Mouse (Mus musculus) stomach, embryonic 14.5 days (tissue): ENCODE results near the gene Klf13. TPM values are rescaled to one million over a fixed set of nuclear protein-coding genes. Genes with fewer than 3 reads are reported as not detected.
A peak's percentile ranks its signal among the peaks of the same experiment; 100 is the strongest.

ENCODE experiments used
- ATAC-seq: fragments of 200-750 bp; cut with Nextera tagmentation; 2 replicates; pipeline ENCODE4 v1.8.0; 2017; ENCODE audit warnings: low read depth, moderate TSS enrichment; ENCODE audit not compliant: insufficient number of reproducible peaks, insufficient read depth, low FRiP score
- H3K27ac ChIP-seq: fragments of 300-500 bp; sonication (generic); 2 replicates; pipeline ENCODE4 v1.5.1; 2014; ENCODE audit warnings: mild to moderate bottlenecking, low read length, moderate library complexity, mixed read lengths
- H3K27me3 ChIP-seq: fragments of 300-500 bp; sonication (generic); 2 replicates; pipeline ENCODE4 v1.6.1; 2014; ENCODE audit warnings: low read length, control low read depth, mixed read lengths; ENCODE audit not compliant: control insufficient read depth, insufficient read depth
- H3K36me3 ChIP-seq: fragments of 300-500 bp; sonication (generic); 2 replicates; pipeline ENCODE4 v1.6.1; 2014; ENCODE audit warnings: mild to moderate bottlenecking, control low read depth, low read length, moderate library complexity, mixed read lengths; ENCODE audit not compliant: control insufficient read depth, insufficient read depth
- H3K4me1 ChIP-seq: fragments of 300-500 bp; sonication (generic); 2 replicates; pipeline ENCODE4 v1.6.1; 2014; ENCODE audit warnings: low read length, control low read depth, mixed read lengths; ENCODE audit not compliant: control insufficient read depth, insufficient read depth
- H3K4me2 ChIP-seq: fragments of 300-500 bp; sonication (generic); replicated peaks from 2 replicates; pipeline ENCODE4 v1.6.1; 2014; ENCODE audit warnings: low read depth, low read length, control low read depth
- H3K4me3 ChIP-seq: fragments of 300-500 bp; sonication (generic); 2 replicates; pipeline ENCODE4 v1.5.1; 2014; ENCODE audit warnings: low read depth, low read length, control low read depth
- H3K9ac ChIP-seq: fragments of 300-500 bp; sonication (generic); replicated peaks from 2 replicates; pipeline ENCODE4 v1.6.1; 2014; ENCODE audit warnings: low read depth, mild to moderate bottlenecking, control low read depth, low read length, moderate library complexity, mixed read lengths
- H3K9me3 ChIP-seq: fragments of 300-500 bp; sonication (generic); 2 replicates; pipeline ENCODE4 v1.6.1; 2016; ENCODE audit warnings: low read depth, low read length, control low read depth; ENCODE audit not compliant: control insufficient read depth
- WGBS: fragments of 180-500 bp; shearing (Covaris S2); extraction: QIAGEN DNeasy Blood & Tissue Kit; methylation state at CpG from one replicate; pipeline ENCODE4 v1.1.7; 2014; 5-methylcytosine and 5-hydroxymethylcytosine counted together
- polyA plus RNA-seq: library from polyadenylated mRNA; unstranded; fragments of >200 nt; fragmentation: Nextera tagmentation; extraction: Ambion mirVana; gene quantifications from 2 replicates; pipeline ENCODE4 v1.2.1, GENCODE M21; 2014

Gene Klf13
- polyA plus RNA-seq, 1 experiment from 2014 or later: 35.5 TPM

DNA sequence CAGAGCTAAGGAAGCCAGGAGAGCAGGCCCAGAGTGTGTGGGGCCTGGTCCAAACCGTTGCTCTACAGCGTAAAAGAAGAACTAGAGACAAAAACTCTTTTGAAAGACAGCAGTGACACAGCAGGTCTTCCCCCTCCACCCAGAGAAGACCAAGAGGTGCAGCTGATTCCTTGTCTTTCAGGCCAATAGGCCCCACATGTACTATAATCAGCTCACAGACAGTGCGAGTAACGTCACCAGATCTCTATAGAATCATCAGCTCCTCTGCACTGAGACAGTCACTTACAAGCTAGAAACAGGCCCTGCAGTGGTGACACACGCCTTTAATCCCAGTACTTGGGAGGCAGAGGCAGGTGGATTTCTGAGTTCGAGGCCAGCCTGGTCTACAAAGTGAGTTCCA, 4.8 kb downstream of the Klf13 start:
- Histone ChIP-seq H3K9me3 (no peaks in the 10 kb centered on the region), H3K4me1 (peaks cover 9% of the 10 kb centered on the region), H3K27me3 (no peaks in the 10 kb centered on the region), H3K4me2 (no peak overlapping the region), H3K4me3 (no peak overlapping the region), H3K36me3 (no peaks in the 10 kb centered on the region), H3K27ac (no peak overlapping the region), H3K9ac (no peak overlapping the region)
- ATAC-seq: no peak
- WGBS: 85% methylated on average over 6 of the region's 6 CpGs

DNA sequence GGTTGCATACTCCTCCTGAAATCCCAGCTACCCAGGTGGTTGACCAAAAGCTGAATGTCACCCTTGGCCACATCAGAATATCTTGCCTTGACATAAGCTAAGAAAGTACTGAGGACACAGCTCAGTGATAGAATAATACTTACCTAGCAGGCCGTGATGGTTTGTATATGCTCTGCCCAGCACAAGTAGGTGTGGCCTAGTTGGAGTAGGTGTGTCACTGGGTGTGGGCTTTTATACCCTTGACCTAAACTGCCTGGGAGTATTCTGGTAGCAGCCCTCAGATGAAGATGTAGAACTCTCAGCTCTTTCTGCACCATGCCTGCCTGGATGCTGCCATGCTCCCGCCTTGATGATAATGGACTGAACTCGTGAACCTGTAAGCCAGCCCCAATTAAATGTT, 6.3 kb downstream of the Klf13 start:
- no peak overlapping the region for H3K4me3 ChIP-seq
- H3K4me2 ChIP-seq: no peak overlapping the region
- H3K27me3 ChIP-seq: no peaks in the 10 kb centered on the region
- no peaks in the 10 kb centered on the region for H3K36me3 ChIP-seq
- no peak for ATAC-seq
- peaks cover 9% of the 10 kb centered on the region for H3K4me1 ChIP-seq
- H3K9ac ChIP-seq: no peak overlapping the region
- H3K9me3 ChIP-seq: no peaks in the 10 kb centered on the region
- WGBS: 86% methylated on average over 3 of the region's 3 CpGs
- H3K27ac ChIP-seq: no peak overlapping the region

DNA sequence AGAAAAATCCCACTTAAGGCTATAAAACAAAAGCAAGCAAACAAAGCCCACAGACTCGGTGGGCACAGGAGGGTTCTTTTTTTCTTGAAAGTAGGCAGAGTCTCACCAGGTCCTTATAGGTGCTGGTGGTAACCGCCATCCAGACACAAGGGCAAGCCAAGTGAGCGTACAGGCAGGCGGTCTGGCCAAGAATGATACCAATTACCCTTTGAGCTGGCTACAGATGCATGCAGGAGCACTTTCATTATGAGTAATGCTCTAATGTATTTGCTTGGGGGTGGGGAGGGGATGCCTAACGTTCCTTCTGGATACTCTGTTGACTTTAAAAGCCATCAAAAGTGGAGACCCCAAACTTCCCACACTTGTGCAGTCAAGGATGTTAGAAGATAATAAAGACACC, 7.9 kb downstream of the Klf13 start:
- no peak overlapping the region for H3K9ac ChIP-seq
- no peaks in the 10 kb centered on the region for H3K36me3 ChIP-seq
- H3K4me3 ChIP-seq: no peak overlapping the region
- peaks cover 11% of the 10 kb centered on the region for H3K4me1 ChIP-seq
- H3K27ac ChIP-seq: no peak overlapping the region
- no peaks in the 10 kb centered on the region for H3K27me3 ChIP-seq
- H3K4me2 ChIP-seq: no peak overlapping the region
- no peaks in the 10 kb centered on the region for H3K9me3 ChIP-seq
- WGBS: 78% methylated on average over 5 of the region's 5 CpGs
- ATAC-seq: no peak

DNA sequence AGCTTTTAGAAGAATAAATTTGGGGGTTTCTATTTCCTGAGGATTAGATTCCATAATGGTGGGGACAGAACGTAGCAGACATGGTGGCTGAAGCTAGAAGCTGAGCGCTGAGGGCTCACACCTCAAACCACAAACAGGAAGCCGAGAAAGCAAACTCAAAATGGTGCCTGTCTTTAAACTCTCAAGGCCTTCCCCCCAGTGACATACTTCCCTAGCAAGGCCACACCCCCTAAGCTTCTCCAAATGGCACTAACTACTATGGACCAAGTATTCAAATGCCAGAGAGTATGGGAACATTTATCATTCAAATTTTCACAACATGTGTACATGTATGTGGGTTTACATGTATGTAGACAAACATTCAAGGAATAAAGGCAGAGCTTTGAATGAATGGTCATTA, 8.6 kb downstream of the Klf13 start:
- no peaks in the 10 kb centered on the region for H3K9me3 ChIP-seq
- no peak overlapping the region for H3K4me2 ChIP-seq
- H3K27ac ChIP-seq: no peak overlapping the region
- H3K36me3 ChIP-seq: no peaks in the 10 kb centered on the region
- WGBS: 90% methylated on average over 3 of the region's 3 CpGs
- H3K27me3 ChIP-seq: no peaks in the 10 kb centered on the region
- H3K4me3 ChIP-seq: no peak overlapping the region
- no peak overlapping the region for H3K9ac ChIP-seq
- H3K4me1 ChIP-seq: peaks cover 11% of the 10 kb centered on the region
- no peak for ATAC-seq

DNA sequence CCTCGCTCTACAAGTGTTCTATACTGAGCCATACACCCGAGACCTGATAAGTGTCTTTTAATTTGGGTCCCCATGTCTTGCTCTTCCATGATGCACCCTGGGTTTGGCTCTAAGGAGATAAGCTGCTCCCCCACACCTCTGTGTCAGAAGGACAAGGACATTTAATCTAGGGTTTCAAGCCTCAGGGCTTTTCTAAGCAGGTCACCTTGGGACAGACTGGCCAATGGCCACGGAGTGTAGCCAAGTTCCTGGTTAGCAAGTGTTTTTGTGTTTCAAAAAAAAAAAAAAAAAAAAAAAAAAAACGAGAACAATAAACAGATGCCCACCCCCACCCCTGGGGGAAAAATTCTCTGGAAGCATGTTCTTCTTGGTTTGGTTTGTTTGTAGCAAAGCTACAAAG, 9.6 kb downstream of the Klf13 start:
- WGBS: 89% methylated on average over 3 of the region's 4 CpGs
- Histone ChIP-seq H3K36me3 (no peaks in the 10 kb centered on the region), H3K27me3 (no peaks in the 10 kb centered on the region), H3K4me1 (peaks cover 21% of the 10 kb centered on the region), H3K9me3 (no peaks in the 10 kb centered on the region), H3K4me2 (no peak overlapping the region), H3K9ac (no peak overlapping the region), H3K27ac (no peak overlapping the region), H3K4me3 (no peak overlapping the region)
- ATAC-seq: no peak

DNA sequence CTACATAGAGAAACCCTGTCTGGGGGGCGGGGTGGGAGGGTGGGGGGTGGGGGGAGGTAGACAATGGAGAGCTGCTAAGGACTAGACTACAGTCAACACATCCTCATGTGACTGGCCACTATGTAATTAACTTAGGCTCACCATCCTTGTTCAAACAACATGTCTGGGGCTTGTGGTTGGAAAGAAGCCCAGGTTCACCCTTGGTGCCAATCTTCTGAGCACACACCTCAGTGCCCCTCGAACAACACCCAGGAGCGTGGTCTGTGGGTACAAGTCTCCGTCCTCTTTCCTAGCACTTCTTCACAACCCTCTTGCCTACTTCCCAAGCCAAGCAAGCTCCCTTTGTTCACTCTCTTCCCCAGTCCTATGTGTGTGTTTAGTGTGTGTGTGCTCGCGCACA, 11.6 kb downstream of the Klf13 start:
- H3K9me3 ChIP-seq: no peaks in the 10 kb centered on the region
- H3K4me3 ChIP-seq: no peak overlapping the region
- H3K9ac ChIP-seq: no peak overlapping the region
- H3K27ac ChIP-seq: no peak overlapping the region
- no peaks in the 10 kb centered on the region for H3K36me3 ChIP-seq
- no peak for ATAC-seq
- H3K27me3 ChIP-seq: no peaks in the 10 kb centered on the region
- H3K4me1 ChIP-seq: peaks cover 26% of the 10 kb centered on the region
- WGBS: 97% methylated on average over 6 of the region's 6 CpGs
- no peak overlapping the region for H3K4me2 ChIP-seq

DNA sequence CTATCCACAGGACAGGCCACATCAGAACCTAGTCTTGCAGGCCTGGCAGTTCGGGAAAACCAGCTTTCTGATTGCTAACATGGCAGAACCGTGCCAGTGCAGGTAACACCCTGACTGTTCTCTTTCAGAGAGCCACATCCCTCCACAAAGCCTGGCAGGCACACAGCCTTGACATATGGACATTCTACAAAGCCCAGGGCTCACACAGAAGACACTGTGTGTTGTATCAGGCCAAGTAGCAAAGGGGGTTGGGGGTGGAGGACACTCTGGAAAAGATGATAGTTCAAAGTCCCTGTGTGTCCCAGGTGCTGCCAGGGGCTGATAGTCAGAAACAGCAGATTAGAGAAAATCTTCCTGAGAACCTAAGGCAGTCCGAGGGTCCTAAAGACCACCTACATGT, 12.2 kb downstream of the Klf13 start:
- no peaks in the 10 kb centered on the region for H3K27me3 ChIP-seq
- no peak overlapping the region for H3K4me2 ChIP-seq
- peaks cover 26% of the 10 kb centered on the region for H3K4me1 ChIP-seq
- H3K27ac ChIP-seq: no peak overlapping the region
- no peak overlapping the region for H3K9ac ChIP-seq
- no peaks in the 10 kb centered on the region for H3K9me3 ChIP-seq
- no peak overlapping the region for H3K4me3 ChIP-seq
- 80% methylated on average over 3 of the region's 3 CpGs for WGBS
- no peak for ATAC-seq
- H3K36me3 ChIP-seq: no peaks in the 10 kb centered on the region

DNA sequence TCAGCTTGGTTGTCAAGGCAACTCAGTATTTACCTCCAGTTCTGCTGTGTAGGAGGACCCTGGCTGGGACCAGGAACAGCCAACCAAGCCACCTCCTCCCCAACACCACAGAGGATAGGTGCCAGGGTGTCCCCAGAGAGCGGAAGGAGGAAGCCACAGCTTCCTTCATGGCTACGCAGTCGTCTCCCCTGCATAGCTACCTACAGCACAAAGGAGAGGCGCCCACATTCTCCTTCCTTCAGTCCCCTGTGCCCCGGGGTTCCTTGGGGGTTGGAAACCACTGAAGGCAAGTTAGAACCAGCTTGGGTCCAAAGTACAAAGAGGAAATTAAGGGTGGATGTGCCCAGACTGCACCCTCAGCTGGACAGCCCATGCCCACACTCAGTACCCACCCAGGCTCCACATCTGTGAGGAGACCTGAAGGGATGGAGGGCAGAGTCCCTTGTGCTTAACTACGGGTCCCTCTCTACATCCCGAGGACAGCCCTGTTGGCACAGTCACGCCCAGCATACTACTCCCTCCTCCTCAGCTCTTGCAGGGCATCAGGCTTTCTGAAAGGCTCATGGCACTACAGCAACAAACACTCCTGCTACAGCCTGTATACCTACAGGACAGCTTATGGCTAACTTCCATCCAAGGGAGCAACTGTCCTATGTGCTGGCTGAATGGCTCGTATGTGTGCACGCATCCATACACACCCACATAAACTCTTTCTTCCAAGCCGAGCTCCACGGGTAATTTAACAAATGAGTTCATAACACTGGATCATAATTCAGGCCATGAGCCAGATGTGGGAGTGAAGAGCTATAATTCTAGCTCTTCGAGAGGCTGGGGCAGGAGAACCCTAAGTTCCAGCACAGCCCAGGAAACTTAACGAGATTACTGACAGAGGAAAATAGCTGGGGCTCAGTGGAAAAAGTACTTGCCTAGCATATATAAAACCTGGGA, 13.0 kb downstream of the Klf13 start:
- Histone ChIP-seq H3K4me3 (no peak overlapping the region), H3K4me2 (no peak overlapping the region), H3K27me3 (no peaks in the 10 kb centered on the region), H3K9ac (no peak overlapping the region), H3K9me3 (no peaks in the 10 kb centered on the region), H3K4me1 (peaks cover 26% of the 10 kb centered on the region), H3K27ac (peak overlapping the region; percentile 34; the same call in 1 of the 2 replicates), H3K36me3 (no peaks in the 10 kb centered on the region)
- WGBS: 55% methylated on average over 14 of the region's 14 CpGs
- ATAC-seq: peak; percentile 66; the same call in 1 of the 2 replicates
